Mouse (Mus musculus) urinary bladder, postnatal 10 days (tissue): ENCODE data around the gene Tceal5.
"Not testable (repeated sequence)": the region's sequence is repeated elsewhere in the genome, so short reads cannot be mapped to it uniquely, and the experiment has no call there.

ENCODE experiments used
- DNase-seq: peaks from one replicate; pipeline ENCODE4 v3.0.0; 2022; ENCODE audit warnings: low spot score

Tceal5 gene

DNA sequence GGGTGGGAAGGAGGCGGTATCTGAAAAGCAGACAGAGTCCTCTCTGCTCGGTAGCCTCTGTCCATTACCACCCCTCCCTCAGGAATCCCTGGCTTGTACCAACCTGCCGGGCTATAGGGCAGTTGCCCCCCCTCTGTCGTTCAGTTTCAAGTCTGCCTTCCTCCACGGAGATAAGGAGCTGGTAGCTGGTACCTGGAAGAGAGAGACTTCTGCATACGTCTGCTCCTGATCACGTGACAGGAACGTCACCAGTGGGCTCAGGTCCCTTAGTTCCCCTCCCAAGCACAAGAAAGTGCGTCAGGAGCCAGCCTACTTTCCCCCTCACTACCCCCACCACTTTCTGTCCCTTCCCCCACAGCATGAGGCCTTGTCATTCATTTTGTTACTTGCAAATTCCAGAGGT, at the start of gene Tceal5:
TSS of gene Tceal5 (minus strand) at position 213 of the 403 bp plus-strand sequence.
- no peak for DNase-seq

DNA sequence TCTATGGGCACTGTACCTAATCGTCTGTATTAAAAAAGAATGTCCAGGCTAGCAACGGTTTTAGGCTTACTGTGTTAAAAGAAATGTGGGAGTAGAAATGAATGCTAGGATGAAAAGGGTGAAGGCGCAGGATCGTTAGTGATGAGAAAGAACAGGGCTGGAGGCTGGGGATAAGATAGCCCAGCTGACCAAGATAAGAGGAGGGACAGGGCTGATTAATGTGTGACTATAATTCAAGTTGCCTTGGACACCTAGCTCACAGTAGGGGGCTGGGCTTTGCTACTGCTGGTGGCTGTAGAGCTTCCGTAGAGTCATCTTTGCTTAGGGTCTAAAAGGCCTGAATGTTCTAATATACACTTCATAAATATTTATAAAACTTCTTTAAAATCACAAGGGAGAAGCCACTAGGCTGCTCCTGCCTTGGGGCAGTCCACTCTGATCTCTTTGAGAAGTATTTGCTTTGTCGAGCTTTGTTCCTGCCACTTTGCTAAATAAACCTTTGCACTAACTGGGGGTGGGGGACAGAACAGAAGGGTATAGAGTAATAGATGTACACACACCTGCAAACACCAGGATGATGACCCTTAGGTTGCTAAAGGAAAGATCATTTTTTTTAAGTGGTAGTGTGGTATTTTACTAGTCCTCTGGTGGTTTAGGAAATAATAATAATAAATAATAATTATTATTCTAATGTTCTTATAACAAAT, 48.5 kb upstream of the Tceal5 start:
- DNase-seq, result no peak

DNA sequence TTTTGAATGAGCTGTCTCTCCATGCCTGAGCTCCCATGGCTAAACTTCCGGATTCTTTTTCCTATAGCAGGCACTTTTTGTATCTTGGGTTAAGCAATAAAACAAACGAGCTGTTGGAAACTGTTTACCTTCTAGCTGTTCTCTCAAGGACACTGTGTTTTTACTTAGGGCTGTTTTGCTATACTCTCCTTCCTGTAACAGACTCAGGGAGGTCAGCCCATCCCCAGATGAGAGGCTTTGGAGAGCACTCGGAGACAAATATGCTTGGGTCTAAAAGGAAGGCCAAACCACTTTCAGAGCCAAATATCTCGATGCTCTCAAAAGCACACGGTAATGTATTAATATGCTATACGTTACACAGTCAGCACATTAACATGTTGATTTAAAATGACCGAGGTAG, 46.0 kb upstream of the Tceal5 start:
- no peak for DNase-seq

DNA sequence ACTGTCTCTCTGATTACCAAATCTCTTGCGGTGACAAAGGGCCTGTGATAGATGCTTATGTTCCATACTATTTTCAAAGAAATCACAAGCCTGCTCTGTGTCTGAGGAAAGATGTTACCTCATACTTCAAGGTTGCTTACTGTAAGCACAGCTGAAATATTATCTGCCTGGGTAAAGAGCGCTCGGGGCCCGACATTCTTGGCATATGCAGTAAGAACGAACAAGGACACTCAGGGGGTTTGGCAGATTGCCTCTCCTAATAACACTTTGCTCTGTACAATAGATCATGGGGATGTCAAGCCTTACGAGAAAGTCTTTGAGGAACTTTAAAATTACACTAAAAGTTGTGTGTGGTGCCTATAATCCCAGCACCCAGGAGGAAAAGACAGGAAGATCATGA, 45.1 kb upstream of the Tceal5 start:
- DNase-seq, result no peak

DNA sequence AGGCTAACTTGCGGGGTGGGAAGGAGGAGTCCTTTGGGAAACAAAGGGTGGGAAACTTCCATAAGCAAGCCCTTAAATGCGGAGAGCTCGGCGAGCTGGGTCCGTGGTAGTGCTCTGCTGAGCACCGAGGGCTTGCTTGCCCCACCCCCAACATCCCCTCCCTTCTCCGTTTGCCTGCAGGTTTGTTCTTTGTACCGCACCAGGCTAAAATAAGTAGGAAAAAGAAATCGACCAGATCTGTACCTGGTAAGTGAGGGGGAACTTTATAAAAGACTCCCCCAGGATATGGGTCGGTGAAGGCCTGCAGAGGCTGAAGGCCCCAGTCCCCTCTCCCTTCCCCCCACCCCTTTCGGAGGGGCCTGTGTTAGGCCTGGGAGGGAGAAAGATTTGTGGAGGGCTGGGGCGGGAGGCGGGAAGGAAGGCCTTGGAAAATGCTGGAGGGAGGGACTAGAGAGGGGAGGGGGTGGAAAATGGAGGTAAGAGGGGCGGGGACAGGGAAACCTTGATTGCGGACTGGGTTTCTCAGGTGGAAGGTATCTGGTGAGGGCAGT, 41.9 kb upstream of the Tceal5 start:
- no peak for DNase-seq

DNA sequence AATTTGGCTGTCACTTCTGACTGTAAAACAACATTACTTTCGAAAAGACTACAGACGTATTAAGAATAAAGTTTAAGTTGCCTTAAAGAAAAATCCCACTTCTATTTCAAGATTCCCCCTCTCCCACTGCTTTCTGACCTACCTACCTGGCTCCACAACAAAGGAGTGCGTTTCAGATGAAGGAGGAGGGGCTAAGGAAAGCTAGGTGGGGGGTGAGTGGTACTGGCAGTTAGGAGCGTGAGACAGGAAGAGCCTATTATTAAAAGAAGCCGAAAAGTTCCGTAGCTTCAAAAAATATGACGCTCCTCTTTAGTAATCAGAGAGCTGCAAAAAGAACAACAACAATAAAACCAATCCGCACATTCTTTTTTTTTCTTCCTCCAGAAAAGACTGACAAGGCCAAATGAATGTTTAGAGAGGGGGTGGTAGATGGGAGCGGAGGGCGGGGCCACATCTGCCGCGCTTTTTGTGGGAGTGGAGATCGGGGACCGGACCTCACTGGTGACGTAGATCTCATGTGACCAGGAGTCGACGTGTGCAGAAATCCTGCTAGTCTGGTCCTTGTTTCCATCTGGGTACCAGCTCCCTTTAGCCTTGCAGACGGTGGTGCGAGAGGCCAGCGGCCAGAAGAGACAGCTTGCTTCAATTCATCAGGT, 41.0 kb upstream of the Tceal5 start, which contains the start of gene Tceal9:
TSS of gene Tceal9 (plus strand) at position 506 of the 656 bp plus-strand sequence.
- peak; percentile 10 for DNase-seq

DNA sequence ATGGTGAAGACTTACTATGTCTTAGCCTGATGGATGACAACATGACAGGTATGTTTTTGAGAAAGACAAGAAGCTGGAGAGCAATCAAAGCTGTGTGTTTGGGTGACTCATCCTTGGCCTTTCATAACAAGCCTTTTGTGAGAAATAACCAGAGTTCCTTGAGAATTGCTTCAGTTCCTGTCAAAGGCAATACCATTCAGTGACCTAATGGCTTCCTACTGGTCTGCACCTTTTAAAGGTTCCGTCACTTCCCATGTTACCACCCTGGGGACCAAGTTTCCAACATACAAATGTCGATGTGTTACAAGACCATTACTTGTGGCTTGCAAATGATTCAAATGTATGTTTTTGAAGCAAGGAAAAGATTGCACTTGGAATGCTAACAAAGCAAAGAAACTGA, 39.5 kb upstream of the Tceal5 start:
- DNase-seq, result no peak

DNA sequence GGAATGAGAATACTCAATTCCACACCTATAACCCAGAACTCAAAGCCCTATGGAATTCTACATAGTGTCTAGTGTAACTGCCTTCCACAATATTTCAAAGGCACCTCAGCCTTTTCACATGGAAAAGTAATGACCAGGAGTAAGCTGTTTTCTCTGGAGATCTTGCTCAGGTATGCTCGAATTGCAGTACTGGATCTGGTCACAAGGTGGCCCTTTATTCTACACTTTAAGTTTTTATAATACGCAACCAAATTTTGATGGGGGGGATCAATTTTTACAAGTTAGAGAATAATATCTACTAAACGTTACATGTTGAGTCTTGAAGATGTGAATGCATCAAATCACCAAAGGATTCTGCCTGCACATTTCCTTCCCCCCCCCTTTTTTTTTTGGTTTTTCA, 34.4 kb upstream of the Tceal5 start:
- no peak for DNase-seq

DNA sequence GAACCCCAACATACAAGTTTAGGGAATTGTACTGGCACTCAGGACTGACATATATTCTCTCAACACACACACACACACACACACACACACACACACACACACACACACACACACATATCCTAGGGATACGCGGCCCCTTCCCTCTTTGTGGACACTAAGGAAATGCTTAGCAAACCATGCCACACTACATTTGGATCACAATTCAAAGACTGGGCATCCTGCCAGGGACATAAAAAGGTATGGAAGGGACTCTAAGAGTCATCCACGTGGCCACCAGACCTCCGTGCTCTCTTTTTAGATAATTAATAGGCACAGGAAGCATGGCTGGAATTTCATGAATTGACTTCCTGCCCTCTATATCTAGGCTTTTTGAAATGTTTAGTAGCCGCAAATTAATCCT, 24.1 kb upstream of the Tceal5 start:
- no peak for DNase-seq

DNA sequence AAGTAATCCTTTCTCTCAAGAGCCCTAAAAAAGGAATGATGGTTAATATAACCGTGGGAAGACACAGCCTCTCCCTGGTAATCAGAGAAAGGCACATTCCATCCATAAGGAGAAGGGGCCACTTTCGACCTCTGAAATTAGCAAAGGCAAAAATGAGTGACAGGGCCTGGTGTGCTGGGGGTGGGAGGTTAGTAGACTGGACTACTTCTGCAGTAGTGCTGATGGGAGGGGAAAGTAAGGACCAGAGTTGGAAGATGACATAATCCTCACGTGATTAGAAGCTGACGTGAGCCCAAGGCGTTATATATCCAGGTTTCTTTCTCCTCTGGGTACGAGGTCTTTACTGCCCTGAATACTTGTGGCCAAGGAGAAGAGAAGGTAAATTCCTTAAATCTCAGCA, 20.0 kb upstream of the Tceal5 start:
- no peak for DNase-seq

DNA sequence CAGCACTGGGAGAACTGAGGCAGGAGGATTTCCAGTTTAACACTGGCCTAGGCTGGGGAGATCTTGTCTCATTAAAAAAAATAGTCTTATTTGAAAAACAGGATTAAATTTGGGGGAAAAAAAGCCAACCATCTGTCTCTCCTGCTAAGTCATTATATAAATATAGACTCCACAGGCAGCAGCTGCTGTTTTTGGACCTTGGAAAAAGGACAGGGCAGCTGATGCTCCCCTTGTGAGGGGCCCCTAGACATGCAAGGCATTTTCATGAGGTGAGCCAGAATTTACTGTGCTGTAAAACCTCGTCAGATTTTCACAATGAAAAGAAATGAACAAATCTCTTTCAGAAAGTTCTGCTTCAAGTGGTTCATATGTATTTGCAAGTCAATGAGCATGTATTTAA, 12.6 kb upstream of the Tceal5 start:
- no peak for DNase-seq

DNA sequence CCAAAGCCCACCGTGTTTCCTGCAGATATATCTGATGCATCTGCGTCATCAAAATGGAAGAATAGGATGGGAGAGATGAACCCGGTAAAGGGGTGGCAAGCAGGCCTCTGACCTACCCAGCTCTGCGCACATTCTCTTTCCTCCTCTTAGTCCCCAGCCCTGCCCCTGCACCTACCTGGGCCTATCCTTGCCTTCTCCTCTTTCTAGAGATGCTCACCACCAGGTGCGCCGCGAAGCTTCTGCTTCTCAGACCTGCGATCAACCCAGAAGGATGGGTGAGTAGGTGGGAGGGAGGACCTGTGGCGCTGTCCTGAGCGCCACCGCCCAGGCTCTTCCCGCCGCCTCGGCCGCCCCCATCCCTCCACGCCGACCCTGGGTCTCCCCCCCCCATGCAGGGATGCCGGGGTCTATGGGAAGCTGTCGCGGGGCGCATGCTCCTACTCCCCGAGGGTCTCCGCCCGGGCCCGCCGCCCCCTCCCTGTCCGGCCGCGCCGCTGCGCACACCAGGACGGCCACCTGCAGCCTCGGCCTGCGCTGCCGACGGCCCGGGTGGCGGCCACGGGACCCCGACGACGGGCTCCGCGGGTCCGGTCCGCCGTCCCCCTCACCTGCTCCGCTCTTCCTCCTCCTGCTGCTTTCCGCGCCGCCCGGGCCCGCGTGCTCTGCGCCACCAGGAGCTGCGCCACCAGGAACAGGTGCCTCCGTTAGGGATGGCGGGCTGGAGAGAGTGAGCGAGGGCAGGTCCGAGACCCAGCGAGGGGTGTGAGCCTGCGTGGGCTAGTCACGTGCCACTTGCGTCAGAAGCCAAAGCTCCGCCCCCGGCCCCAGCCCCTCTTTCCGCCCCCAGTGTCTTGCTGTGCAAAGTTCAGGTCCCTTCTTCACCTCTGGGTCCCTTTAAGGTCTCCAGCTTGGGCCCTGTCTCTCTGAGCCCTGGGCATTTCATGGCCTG, 11.3 kb upstream of the Tceal5 start, which contains the start of the genes Tceal7 and Bex1:
TSS of gene Tceal7 (plus strand) at position 51 of the 949 bp plus-strand sequence.
TSS of gene Bex1 (minus strand) at position 785 of the 949 bp plus-strand sequence.
- DNase-seq, result not testable (repeated sequence)

DNA sequence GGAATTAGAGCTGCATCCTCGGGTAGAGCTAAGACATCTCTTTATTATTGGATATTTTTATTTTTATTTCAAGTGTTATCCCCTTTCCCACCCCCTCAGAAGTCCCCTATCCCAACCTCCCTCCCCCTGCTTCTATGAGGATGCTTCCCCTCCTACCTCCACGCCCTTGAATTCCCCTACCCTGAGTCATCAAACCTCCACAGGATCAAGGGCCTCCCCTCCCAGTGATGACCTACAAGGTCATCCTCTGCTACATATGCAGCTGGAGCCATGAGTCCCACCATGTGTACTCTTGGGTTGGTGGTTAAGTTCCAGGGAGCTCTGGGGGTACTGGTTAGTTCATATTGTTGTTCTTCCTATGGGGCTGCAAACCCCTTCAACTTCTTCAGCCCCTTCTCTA, 9.7 kb upstream of the Tceal5 start:
- DNase-seq, result no peak

DNA sequence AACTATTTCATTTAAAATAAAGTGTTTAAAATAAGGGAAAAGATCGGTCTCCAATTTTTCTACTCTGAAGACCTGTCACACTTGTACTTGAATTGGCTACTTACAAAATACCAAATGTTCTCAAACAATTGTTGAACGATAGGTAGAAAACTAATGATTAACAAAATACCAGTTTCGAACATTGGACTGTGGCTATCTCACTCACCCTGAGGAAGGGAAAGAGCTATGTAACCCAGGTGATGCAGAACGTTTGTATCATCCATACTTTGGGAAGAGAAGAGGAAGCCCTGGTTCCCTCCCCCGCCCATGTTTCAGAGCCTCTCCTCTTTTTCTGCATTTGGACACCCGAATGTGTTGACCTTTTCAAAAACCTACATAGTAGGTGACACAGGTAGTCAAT, 730 bp upstream of the Tceal5 start:
- DNase-seq, result no peak

DNA sequence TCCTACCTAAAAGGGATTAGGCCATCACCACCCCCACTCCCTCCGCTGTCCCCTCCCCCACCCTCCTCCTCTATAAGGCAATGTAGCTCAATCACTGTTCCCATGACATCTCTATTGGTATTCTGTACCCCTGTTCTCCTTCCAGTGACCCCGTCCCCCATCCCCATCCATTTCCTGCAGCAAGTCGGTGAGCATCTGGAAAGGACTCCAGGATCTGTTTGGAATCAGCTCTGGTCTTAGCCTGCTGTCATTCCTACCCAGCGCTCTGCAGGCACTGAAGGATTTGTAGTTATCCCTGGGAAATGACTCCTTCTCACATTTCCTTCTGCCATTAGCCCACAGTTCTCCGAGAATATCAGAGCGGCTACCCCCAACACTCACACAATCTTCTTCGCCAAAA, 419 bp downstream of the Tceal5 start:
- no peak for DNase-seq

DNA sequence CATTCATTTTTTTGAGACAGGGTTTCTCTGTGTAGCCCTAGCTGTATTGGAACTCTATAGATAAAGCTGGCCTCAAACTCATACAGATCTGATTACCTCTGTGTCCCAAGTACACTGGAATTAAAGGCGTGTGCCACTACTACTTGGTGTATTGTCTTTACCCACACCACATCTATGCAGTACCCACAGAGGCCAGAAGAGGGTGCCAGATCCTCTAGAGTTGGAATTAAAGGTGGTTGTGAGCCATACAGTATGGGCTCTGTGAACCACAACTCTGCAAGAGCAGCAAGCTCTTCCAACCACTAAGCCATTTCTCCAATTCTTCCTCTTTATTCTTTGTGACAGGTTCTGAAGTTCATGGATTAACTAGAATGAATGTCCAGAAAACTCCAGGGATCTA, 6.8 kb downstream of the Tceal5 start:
- DNase-seq, result no peak

DNA sequence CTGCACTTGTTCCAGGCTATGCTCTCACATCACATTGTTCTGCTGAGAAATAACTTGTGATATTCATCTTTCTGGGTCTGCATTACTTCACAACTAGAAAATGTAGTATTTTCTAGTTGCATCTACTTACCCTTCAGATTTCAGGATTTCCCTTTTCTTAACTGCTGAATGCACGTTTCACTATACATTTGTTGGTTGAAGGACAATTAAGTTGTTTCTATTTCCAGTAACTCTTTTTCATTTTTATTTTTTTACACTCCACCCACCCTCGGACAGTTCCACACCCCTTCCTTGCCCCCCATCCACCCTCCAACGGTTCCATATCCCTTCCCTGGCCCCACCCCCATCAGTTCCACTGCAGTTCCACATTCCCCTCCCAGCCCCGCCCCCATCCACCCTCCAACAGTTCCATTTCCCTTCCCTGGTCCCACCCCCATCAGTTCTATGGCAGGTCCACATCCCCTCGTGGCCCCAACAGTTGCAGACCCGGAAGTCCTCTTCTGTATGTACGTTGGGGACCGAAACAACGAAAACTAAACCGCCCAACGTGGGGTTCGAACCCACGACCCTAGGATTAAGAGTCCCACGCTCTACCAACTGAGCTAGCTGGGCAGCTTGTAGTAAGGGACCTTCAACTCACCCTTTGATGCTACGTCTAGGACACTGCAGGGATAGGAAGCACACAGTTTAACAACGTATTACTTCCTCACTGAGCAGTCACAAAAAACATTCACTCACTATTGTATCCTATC, 8.3 kb downstream of the Tceal5 start:
- no peak for DNase-seq

DNA sequence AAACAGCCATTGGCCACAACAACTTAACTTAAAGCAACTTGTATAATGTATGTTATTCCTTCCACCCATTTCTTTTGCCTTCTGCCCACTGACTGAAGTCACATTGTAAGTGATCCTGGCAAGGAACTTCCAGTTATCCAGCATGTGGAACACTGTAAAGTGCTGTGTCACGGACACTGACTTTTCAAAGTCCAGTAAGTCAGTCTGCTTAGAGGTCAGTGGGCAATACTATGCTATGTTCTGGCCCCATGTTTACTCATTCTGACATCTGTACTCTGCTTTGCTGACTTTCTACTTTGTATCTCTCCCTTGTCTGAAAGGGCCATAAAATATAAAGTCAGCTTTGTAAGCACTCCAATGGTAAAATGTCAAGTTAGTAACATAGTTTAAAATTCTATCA, 20.6 kb downstream of the Tceal5 start:
- DNase-seq, result no peak

DNA sequence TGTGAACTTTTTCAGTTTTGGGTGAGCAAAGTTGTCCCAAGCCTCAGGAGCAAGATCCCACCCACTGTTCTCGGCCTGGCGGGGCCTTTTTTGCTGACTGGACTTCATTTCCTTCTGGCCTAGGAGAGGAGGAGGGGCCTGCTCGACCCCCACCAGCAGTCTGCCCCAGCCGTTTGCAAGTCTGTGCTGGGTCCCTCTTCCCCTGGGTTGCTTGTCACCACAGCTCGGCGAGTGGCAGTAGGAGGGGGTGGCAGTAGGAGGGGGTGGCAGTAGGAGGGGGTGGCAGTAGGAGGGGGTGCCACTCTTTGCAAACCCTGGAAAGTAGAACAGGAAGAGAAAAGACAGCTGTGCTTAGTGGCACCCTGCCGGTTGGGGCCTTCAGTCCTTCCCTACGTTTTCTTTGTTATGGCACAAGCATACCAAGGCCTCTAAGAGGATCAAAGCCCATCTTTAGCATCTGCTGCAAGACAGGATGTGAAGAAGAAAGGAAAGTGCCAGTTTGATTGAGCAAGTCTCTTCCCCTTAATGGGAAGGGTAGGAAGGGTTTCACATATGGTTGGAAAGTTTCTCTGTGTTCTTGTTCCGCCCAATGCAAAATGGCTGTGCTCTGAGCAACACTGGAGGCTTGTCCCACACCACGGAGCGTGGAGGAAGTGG, 22.7 kb downstream of the Tceal5 start:
- no peak for DNase-seq

DNA sequence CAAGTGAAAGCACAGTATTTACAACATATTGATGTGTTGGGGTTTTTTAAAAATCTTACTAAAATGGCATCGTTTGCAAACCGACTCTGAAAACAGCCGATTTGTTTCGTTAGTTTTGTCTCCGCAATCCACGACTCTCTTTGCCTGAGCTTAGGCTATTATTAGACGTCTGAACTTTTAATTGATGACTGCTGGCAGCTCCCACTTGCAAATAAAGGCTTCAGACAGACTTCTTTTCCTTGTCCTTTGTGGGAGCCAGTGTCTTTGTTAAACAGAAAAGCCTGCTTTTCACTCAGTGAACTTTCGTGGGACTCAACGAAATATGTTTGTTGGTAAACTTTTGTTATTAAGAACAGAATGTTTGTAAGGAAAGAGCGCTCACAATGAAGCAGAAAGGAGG, 30.9 kb downstream of the Tceal5 start:
- DNase-seq, result no peak

DNA sequence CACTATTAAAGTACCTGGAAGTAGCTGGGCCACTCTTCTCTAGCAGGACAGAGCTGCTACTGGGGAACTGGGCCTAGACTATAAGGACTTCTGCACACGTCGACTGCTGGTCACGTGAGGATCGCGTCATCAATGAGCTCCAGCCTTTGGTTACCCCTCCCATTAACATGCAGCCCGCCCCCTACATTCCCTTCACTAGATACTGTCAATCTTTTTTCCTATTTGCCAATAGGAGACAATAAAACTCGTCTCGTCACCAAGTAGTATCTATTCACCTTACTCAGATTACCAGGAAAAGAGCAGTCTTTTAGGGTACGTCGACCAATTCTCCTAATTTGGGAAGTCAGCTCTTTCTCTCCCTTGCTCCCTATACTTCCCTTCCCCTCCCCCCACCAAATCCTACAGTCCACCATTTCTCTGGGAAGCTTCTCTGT, 31.5 kb downstream of the Tceal5 start, which contains the start of gene Tceal8:
TSS of gene Tceal8 (minus strand) at position 225 of the 434 bp plus-strand sequence.
- peak; percentile 13 for DNase-seq
